Comparison of ENCODE assay signal across 12 mouse cellular contexts in genomic region chr12:86580132-86580718, GRCm38 (mm10).
DNase-seq lines count a peak whose midpoint lies in the region; ATAC-seq and TF ChIP-seq lines count a peak whose summit lies in the region.
"Had no signal": no experiment of that assay in that cellular context is flagged by ENCODE, and none has a peak within 500 bp of the region (broad histone marks: within the 10 kb centered on the region; RNA-seq: fewer than 3 reads in every experiment).

No protein-coding gene starts in this region.

- TF ChIP-seq CTCF in cerebellum, adult 2 months (IDR thresholded peaks at IDR 0.05; ENCODE audit: borderline replicate concordance, insufficient read depth, low read depth, low read length): no peak
- no peak for TF ChIP-seq CTCF in lung, embryonic 14.5 days (IDR thresholded peaks at IDR 0.05; ENCODE audit: low read depth)

- peak; percentile 9 to 11 for DNase-seq in cerebellum, postnatal 14 days
- DNase-seq in cerebellum, adult 2 months: no peak
- peak; percentile 53 for DNase-seq in lung, embryonic 14.5 days
- DNase-seq in lung, postnatal 14 days: no peak
- peak; percentile 44 for DNase-seq in hindbrain, embryonic 14.5 days (ENCODE audit: low spot score)
- peak; percentile 16 to 22 for DNase-seq in kidney, postnatal 4 days
- DNase-seq in layer of hippocampus, adult 18-20 months (ENCODE audit: low spot score in 2 of 2): no peak
- DNase-seq in thymus, postnatal 25 days: no peak
- DNase-seq: heart, postnatal 36 days; lung, postnatal 36 days; thymus, adult 2 months had no signal

- 28% methylated on average over 4 of the region's 4 CpGs for WGBS in cerebellum, adult 2 months
- 40% methylated on average over 4 of the region's 4 CpGs for WGBS in lung, embryonic 14.5 days
- 56% methylated on average over 4 of the region's 4 CpGs for WGBS in hindbrain, embryonic 14.5 days

- H3K27ac ChIP-seq in cerebellum, adult 2 months (ENCODE audit: insufficient read depth, low read length): no peak overlapping the region
- no peak overlapping the region for H3K27ac ChIP-seq in lung, embryonic 14.5 days (ENCODE audit: low read depth)
- peak overlapping the region; percentile 15; the same call in 1 of the 2 replicates for H3K27ac ChIP-seq in hindbrain, embryonic 14.5 days

- no peak overlapping the region for H3K4me3 ChIP-seq in cerebellum, adult 2 months (replicated peaks; ENCODE audit: insufficient read depth, low read depth, low read length)
- H3K4me3 ChIP-seq in lung, embryonic 14.5 days (ENCODE audit: low read depth, low read length): no peak overlapping the region
- no peak overlapping the region for H3K4me3 ChIP-seq in hindbrain, embryonic 14.5 days (replicated peaks; ENCODE audit: low read length)

- TF ChIP-seq POLR2A in cerebellum, adult 2 months (IDR thresholded peaks at IDR 0.05; ENCODE audit: borderline replicate concordance, insufficient read depth, low read length): no peak

- no peaks in the 10 kb centered on the region for H3K36me3 ChIP-seq in lung, embryonic 14.5 days (ENCODE audit: insufficient read depth)
- no peaks in the 10 kb centered on the region for H3K36me3 ChIP-seq in hindbrain, embryonic 14.5 days (replicated peaks; ENCODE audit: control insufficient read depth, insufficient read depth)

- H3K4me1 ChIP-seq in cerebellum, adult 2 months (ENCODE audit: control insufficient read depth, insufficient read depth, low read length): peaks cover 2% of the 10 kb centered on the region
- no peaks in the 10 kb centered on the region for H3K4me1 ChIP-seq in lung, embryonic 14.5 days (ENCODE audit: insufficient read depth)
- peaks cover 12% of the 10 kb centered on the region; the same call in 1 of the 2 replicates for H3K4me1 ChIP-seq in hindbrain, embryonic 14.5 days (replicated peaks; ENCODE audit: control insufficient read depth, insufficient read depth, low read length)

- no peaks in the 10 kb centered on the region for H3K27me3 ChIP-seq in cerebellum, adult 2 months (ENCODE audit: control insufficient read depth, insufficient read depth, low read length)
- H3K27me3 ChIP-seq in lung, embryonic 14.5 days (ENCODE audit: insufficient read depth, low read length): no peaks in the 10 kb centered on the region
- H3K27me3 ChIP-seq in hindbrain, embryonic 14.5 days (ENCODE audit: control insufficient read depth, insufficient read depth, low read length): no peaks in the 10 kb centered on the region

- no peak overlapping the region for H3K9ac ChIP-seq in lung, embryonic 14.5 days
- H3K9ac ChIP-seq in hindbrain, embryonic 14.5 days: no peak overlapping the region

- no peak for ATAC-seq in lung, embryonic 14.5 days (ENCODE audit: insufficient read depth)
- ATAC-seq in hindbrain, embryonic 14.5 days (ENCODE audit: low FRiP score): peak; percentile 73; the same call in 1 of the 2 replicates
- ATAC-seq: midbrain, embryonic 16.5 days had no signal

- H3K4me2 ChIP-seq in lung, embryonic 14.5 days: no peak overlapping the region
- no peak overlapping the region for H3K4me2 ChIP-seq in hindbrain, embryonic 14.5 days (replicated peaks)

- H3K9me3 ChIP-seq in lung, embryonic 14.5 days (ENCODE audit: low read depth, low read length): no peaks in the 10 kb centered on the region
- H3K9me3 ChIP-seq in hindbrain, embryonic 14.5 days (ENCODE audit: control insufficient read depth, low read length): no peaks in the 10 kb centered on the region

Comparison
In these comparisons a context has a peak if more than half of its experiments do, and no peak if none do; other contexts are left out.
1. DNase-seq: peak in cerebellum, postnatal 14 days (2 of 2), lung, embryonic 14.5 days (single experiment), hindbrain, embryonic 14.5 days (single experiment) and kidney, postnatal 4 days (2 of 2); none in cerebellum, adult 2 months (0 of 2), lung, postnatal 14 days (single experiment), layer of hippocampus, adult 18-20 months (0 of 2) and thymus, postnatal 25 days (single experiment).